Mouse (Mus musculus) thymus, adult 2 months (tissue): ENCODE measurements around the gene Pde5a. TPM values are rescaled to one million over a fixed set of nuclear protein-coding genes. Genes with fewer than 3 reads are reported as not detected.

Source experiments
- DNase-seq: peaks from one replicate; pipeline ENCODE4 v3.0.0; 2021
- H3K27ac ChIP-seq: fragments of 200-500 bp; 2 replicates; pipeline ENCODE4 v1.5.1; 2012; ENCODE audit warnings: low read length, control low read depth; ENCODE audit not compliant: control insufficient read depth, insufficient read depth
- H3K27me3 ChIP-seq: fragments of 200-500 bp; 2 replicates; pipeline ENCODE4 v1.6.1; 2012; ENCODE audit warnings: mild to moderate bottlenecking, low read length, moderate library complexity, mixed read lengths; ENCODE audit not compliant: control insufficient read depth, insufficient read depth
- H3K36me3 ChIP-seq: fragments of 200-500 bp; 2 replicates; pipeline ENCODE4 v1.6.1; 2012; ENCODE audit warnings: mild to moderate bottlenecking, low read length, moderate library complexity; ENCODE audit not compliant: control insufficient read depth, insufficient read depth
- H3K4me1 ChIP-seq: fragments of 200-500 bp; replicated peaks from 2 replicates; pipeline ENCODE4 v1.6.1; 2012; ENCODE audit warnings: low read length; ENCODE audit not compliant: control insufficient read depth, insufficient read depth
- H3K4me3 ChIP-seq: fragments of 200-500 bp; 2 replicates; pipeline ENCODE4 v1.5.1; 2012; ENCODE audit warnings: mild to moderate bottlenecking, low read length, control low read depth, moderate library complexity; ENCODE audit not compliant: control insufficient read depth, insufficient read depth
- CTCF ChIP-seq: fragments of 200-500 bp; IDR thresholded peaks from 2 replicates; pipeline ENCODE4 v1.5.1; 2012; ENCODE audit warnings: mild to moderate bottlenecking, control low read depth, low read length, moderate library complexity, borderline replicate concordance; ENCODE audit not compliant: control insufficient read depth, poor library complexity, insufficient read depth; ENCODE audit errors: extremely low read depth
- POLR2A ChIP-seq: fragments of 200-500 bp; IDR thresholded peaks from 2 replicates; pipeline ENCODE4 v1.6.1; 2012; ENCODE audit warnings: mild to moderate bottlenecking, low read length, control low read depth, moderate library complexity; ENCODE audit not compliant: control insufficient read depth, poor library complexity, insufficient read depth; ENCODE audit errors: extremely low read depth
- WGBS: fragments of 180-500 bp; shearing (Covaris S2); methylation state at CpG from one replicate; pipeline ENCODE4 v1.1.7; 2018; 5-methylcytosine and 5-hydroxymethylcytosine counted together
- polyA plus RNA-seq: library from polyadenylated mRNA; depleted of rRNA; stranded (reverse); fragments of >200 nt; gene quantifications from 2 replicates; pipeline ENCODE4 v1.2.3, GENCODE M21; 2012

The Pde5a gene
- polyA plus RNA-seq, 1 experiment, result 2.6 TPM

GRCm38 (mm10) chr3:122784245-122784644 is 55.5 kb downstream of the Pde5a start:
- DNase-seq, result no peak
- TF ChIP-seq POLR2A (no peak), CTCF (no peak)
- no peak overlapping the region for H3K4me3 ChIP-seq
- no peaks in the 10 kb centered on the region for H3K4me1 ChIP-seq
- H3K27me3 ChIP-seq, result no peaks in the 10 kb centered on the region
- WGBS, result 73% methylated on average over 1 of the region's 1 CpGs
- H3K27ac ChIP-seq, result no peak overlapping the region
- H3K36me3 ChIP-seq, result no peaks in the 10 kb centered on the region

GRCm38 (mm10) chr3:122788314-122788713 is 59.6 kb downstream of the Pde5a start:
- no peak for TF ChIP-seq CTCF
- no peak for TF ChIP-seq POLR2A
- DNase-seq, result no peak
- Histone ChIP-seq H3K4me3 (no peak overlapping the region), H3K36me3 (no peaks in the 10 kb centered on the region), H3K27ac (no peak overlapping the region), H3K27me3 (no peaks in the 10 kb centered on the region), H3K4me1 (no peaks in the 10 kb centered on the region)
- 96% methylated on average over 9 of the region's 9 CpGs for WGBS

- Histone ChIP-seq H3K4me1 (no peaks in the 10 kb centered on the region), H3K27ac (no peak overlapping the region), H3K27me3 (no peaks in the 10 kb centered on the region), H3K36me3 (no peaks in the 10 kb centered on the region), H3K4me3 (no peak overlapping the region)
- no peak for TF ChIP-seq CTCF
- TF ChIP-seq POLR2A, result no peak
- 94% methylated on average over 6 of the region's 6 CpGs for WGBS
- DNase-seq, result no peak
These were observed 60.8 kb downstream of the Pde5a start for GRCm38 (mm10) chr3:122789544-122789943.

GRCm38 (mm10) chr3:122800050-122800449 is 71.3 kb downstream of the Pde5a start:
- Histone ChIP-seq H3K4me1 (no peaks in the 10 kb centered on the region), H3K27me3 (no peaks in the 10 kb centered on the region), H3K36me3 (no peaks in the 10 kb centered on the region), H3K4me3 (no peak overlapping the region), H3K27ac (no peak overlapping the region)
- DNase-seq, result no peak
- TF ChIP-seq CTCF (no peak), POLR2A (no peak)
- 52% methylated on average over 6 of the region's 6 CpGs for WGBS

- H3K4me3 ChIP-seq, result no peak overlapping the region
- H3K27me3 ChIP-seq, result no peaks in the 10 kb centered on the region
- DNase-seq, result no peak
- TF ChIP-seq POLR2A (no peak), CTCF (no peak)
- H3K36me3 ChIP-seq, result no peaks in the 10 kb centered on the region
- no peak overlapping the region for H3K27ac ChIP-seq
- H3K4me1 ChIP-seq, result no peaks in the 10 kb centered on the region
- 92% methylated on average over 10 of the region's 10 CpGs for WGBS
These were observed 72.0 kb downstream of the Pde5a start for GRCm38 (mm10) chr3:122800553-122801435.

- no peaks in the 10 kb centered on the region for H3K4me1 ChIP-seq
- WGBS, result 97% methylated on average over 15 of the region's 15 CpGs
- no peak for DNase-seq
- no peaks in the 10 kb centered on the region for H3K27me3 ChIP-seq
- H3K4me3 ChIP-seq, result no peak overlapping the region
- no peak overlapping the region for H3K27ac ChIP-seq
- no peak for TF ChIP-seq POLR2A
- no peak for TF ChIP-seq CTCF
- no peaks in the 10 kb centered on the region for H3K36me3 ChIP-seq
These were observed 72.9 kb downstream of the Pde5a start for GRCm38 (mm10) chr3:122801436-122802221.

- no peak for DNase-seq
- Histone ChIP-seq H3K4me3 (no peak overlapping the region), H3K36me3 (no peaks in the 10 kb centered on the region), H3K27me3 (no peaks in the 10 kb centered on the region), H3K4me1 (no peaks in the 10 kb centered on the region), H3K27ac (no peak overlapping the region)
- WGBS, result 98% methylated on average over 8 of the region's 8 CpGs
- TF ChIP-seq CTCF (no peak), POLR2A (no peak)
These were observed 78.6 kb downstream of the Pde5a start for GRCm38 (mm10) chr3:122807313-122807712.
